Mouse (Mus musculus) stomach, postnatal 0 days (tissue): Measurements from ENCODE around the gene Cryaa.
"Not testable (repeated sequence)": the region's sequence is repeated elsewhere in the genome, so short reads cannot be mapped to it uniquely, and the experiment has no call there.

Experiments
- CTCF ChIP-seq: IDR thresholded peaks from 2 replicates; pipeline ENCODE4 v1.5.1; 2016; ENCODE audit warnings: antibody characterized with exemption, low read depth, mild to moderate bottlenecking, moderate library complexity
- EP300 ChIP-seq: optimal IDR thresholded peaks from 2 replicates; pipeline ENCODE3; 2016; ENCODE audit warnings: antibody characterized with exemption

DNA sequence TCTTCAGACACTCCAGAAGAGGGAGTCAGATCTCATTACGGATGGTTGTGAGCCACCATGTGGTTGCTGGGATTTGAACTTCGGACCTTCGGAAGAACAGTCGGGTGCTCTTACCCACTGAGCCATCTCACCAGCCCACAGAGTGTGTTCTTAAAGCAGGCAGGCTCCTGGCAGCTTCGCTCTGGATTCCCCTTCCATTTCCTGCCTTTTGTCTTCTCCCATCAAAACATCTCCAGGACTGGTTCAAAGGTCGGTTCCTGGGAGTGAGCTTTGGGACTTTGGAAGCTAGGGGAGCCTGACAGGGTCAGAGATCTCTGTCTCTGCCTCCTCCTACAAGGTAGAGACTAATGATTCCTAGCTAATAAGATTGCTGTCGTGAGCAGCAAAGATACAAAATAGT, 17.7 kb downstream of the Cryaa start:
- not testable (repeated sequence) for TF ChIP-seq EP300, CTCF
